Mouse (Mus musculus) lung, adult 2 months (tissue): ENCODE results near the gene Madd. TPM values are rescaled to one million over a fixed set of nuclear protein-coding genes. Genes with fewer than 3 reads are reported as not detected.
A peak's percentile ranks its signal among the peaks of the same experiment; 100 is the strongest.

Experiments used
- DNase-seq: peaks from one replicate; pipeline ENCODE4 v3.0.0; 2022
- H3K4me1 ChIP-seq: fragments of 200-500 bp; 2 replicates; pipeline ENCODE4 v1.6.1; 2011; ENCODE audit warnings: low read length; ENCODE audit not compliant: control insufficient read depth, insufficient read depth
- H3K4me3 ChIP-seq: fragments of 200-500 bp; replicated peaks from 2 replicates; pipeline ENCODE3; 2011; ENCODE audit warnings: low read depth, mild to moderate bottlenecking, control low read depth, low read length; ENCODE audit errors: extremely low read depth
- CTCF ChIP-seq: fragments of 200-500 bp; IDR thresholded peaks from 2 replicates; pipeline ENCODE4 v1.5.1; 2011; ENCODE audit warnings: mild to moderate bottlenecking, low read length, control low read depth; ENCODE audit not compliant: insufficient read depth
- POLR2A ChIP-seq: fragments of 200-500 bp; IDR thresholded peaks from 2 replicates; pipeline ENCODE4 v1.6.1; 2011; ENCODE audit warnings: low read depth, mild to moderate bottlenecking, control low read depth, low read length, borderline replicate concordance; ENCODE audit errors: extremely low read depth
- WGBS: fragments of 180-500 bp; shearing (Covaris S2); methylation state at CpG from one replicate; pipeline ENCODE4 v1.1.7; 2018; 5-methylcytosine and 5-hydroxymethylcytosine counted together
- polyA plus RNA-seq: library from polyadenylated mRNA; depleted of rRNA; stranded (reverse); fragments of >200 nt; gene quantifications from 2 replicates; pipeline ENCODE4 v1.2.3, GENCODE M21; 2012

The Madd gene
- polyA plus RNA-seq, 1 experiment, result 31.3 TPM

DNA sequence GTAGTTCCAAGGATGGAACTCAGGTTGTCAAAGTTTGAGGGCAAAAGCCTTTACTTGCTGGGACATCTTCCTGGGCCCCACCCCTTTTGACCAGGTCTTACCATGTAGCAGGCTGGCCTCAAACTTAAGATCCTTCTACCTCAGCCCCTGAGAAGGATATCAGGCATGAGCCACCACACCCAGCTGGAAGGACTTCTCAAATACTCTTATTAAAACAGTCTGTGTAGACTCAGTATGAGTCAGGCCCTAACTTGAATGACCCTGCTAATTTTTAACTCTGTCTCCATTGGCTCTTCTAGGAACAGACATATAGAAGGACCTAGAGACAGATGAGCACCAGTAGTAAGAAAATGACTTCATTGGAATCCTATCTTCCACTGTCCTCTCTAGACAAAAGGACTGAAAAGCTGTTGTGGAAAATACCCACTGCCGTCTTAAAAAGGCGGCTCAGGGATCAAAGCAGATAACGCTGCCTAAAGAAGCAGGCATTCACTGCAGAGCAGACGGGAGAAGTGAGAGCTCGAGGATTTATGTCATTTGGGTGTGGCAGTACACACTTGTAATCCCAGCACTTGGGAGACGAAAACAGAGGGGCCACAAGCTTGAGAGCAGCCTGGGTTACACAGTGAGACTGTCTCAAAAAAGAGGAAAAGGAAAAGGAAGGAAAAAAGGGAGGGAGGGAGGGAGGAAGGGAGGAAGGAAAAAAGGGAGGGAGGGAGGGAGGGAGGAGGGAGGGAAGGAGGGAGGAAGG, 26.5 kb downstream of the Madd start:
- no peak for TF ChIP-seq POLR2A
- TF ChIP-seq CTCF, result no peak
- WGBS, result 50% methylated on average over 6 of the region's 6 CpGs
- Histone ChIP-seq H3K4me3 (no peak overlapping the region), H3K4me1 (peaks cover 9% of the 10 kb centered on the region)
- DNase-seq, result peak; percentile 3

DNA sequence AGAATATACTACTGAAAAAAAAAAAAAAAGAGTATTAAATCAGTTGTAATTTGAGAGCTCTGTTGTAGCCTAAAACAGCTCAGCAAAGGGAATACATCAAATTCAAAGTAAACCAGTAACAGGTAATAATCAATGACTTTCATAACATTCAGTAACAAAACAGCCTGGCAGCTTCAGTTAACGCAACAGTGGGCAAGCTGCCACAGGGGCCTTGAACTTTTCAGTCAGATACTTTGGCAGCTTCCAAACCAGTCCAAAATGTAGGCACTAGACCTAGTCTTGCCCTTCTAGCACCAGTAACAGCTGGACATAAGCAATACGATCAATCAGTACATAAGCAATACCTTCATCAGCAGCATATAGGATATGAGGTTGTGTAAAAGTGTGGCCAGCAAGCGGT, 29.5 kb downstream of the Madd start:
- DNase-seq, result no peak
- TF ChIP-seq CTCF (no peak), POLR2A (no peak)
- Histone ChIP-seq H3K4me3 (no peak overlapping the region), H3K4me1 (no peaks in the 10 kb centered on the region)
- WGBS, result 89% methylated on average over 3 of the region's 3 CpGs

DNA sequence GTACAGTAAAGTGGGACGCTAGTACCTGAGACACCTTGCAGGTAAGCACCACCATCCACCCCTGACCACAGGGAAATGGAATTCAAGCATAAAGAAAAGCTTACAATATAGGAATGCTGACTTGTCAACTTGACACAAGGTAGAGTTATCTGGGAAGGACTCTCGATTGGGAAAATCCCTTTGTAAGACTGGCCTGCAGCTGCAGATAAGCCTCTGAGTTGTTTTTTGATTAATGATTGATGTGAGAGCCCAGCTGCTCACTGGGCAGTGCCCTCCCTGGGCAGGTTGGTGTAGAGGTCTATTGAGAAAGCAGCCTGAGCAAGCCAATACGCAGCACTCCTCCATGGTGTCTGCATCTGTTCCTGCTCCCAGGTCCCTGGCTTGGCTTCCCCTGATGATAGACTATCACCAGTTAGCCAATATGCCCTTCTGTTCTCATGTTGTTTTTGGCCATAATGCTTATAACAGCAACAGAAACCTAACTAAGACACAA, 30.7 kb downstream of the Madd start:
- no peak for DNase-seq
- Histone ChIP-seq H3K4me1 (no peaks in the 10 kb centered on the region), H3K4me3 (no peak overlapping the region)
- 62% methylated on average over 3 of the region's 3 CpGs for WGBS
- no peak for TF ChIP-seq POLR2A
- no peak for TF ChIP-seq CTCF

DNA sequence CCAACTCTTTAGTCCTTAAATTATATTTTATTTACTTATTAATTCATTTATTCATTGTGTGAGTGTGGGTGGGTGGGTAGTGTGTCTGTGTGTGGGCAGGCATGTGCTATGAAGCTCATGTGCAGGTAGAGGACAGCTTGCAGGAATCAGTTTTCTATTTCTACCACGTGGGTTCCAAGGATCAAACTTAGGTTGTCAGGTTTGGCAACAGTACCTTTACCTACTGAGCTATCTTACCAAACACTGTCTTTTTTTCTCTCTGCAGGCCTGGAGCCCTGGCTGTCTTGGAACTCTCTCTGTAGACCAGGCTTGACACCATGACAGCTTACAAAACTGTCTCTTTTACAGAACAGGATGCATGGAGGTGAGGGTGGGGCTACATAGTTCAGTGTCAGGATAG, 32.3 kb downstream of the Madd start:
- Histone ChIP-seq H3K4me3 (no peak overlapping the region), H3K4me1 (no peaks in the 10 kb centered on the region)
- WGBS, result 66% methylated on average over 1 of the region's 1 CpGs
- DNase-seq, result no peak
- TF ChIP-seq POLR2A (no peak), CTCF (no peak)

DNA sequence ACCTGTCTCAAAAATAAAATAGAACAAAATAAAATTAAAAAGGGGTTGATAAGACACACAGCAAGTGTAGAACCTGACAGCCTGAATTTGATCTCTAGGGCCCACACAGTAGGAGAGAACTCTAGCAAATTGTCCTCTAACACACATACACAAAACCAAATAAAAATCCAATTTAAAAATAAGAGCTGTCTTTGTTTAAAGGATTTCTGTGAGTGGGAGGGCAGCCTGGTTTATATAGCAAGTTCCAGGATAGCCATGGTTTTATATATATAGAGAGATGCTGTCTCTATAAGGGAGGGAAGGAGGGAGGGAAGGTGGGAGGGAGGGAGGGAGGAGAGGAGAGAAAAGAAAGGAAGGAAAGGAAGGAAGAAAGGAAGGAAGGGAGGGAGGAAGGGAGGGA, 35.5 kb downstream of the Madd start:
- no peak for DNase-seq
- TF ChIP-seq CTCF (no peak), POLR2A (no peak)
- no peaks in the 10 kb centered on the region for H3K4me1 ChIP-seq
- no peak overlapping the region for H3K4me3 ChIP-seq

DNA sequence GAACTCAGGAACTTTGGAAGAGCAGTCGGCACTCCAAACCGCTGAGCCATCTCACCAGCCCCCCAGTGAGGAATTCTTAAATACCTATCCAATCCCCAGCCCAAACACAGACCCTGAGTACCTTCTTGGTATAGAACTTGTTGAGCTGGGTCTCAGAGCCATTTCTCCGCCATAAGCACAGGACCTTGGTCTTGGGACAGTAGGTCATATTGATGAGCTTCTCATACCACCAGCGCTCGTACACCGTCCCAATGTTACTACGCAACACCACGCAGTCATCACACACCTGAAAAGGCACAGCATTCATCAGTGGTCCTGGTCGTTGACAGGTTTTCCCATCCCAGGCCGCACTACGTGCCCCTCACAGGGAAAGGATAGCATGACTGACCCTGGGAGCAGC, 40.2 kb downstream of the Madd start:
- Histone ChIP-seq H3K4me1 (no peaks in the 10 kb centered on the region), H3K4me3 (no peak overlapping the region)
- DNase-seq, result no peak
- no peak for TF ChIP-seq POLR2A
- no peak for TF ChIP-seq CTCF
- WGBS, result 96% methylated on average over 11 of the region's 11 CpGs

DNA sequence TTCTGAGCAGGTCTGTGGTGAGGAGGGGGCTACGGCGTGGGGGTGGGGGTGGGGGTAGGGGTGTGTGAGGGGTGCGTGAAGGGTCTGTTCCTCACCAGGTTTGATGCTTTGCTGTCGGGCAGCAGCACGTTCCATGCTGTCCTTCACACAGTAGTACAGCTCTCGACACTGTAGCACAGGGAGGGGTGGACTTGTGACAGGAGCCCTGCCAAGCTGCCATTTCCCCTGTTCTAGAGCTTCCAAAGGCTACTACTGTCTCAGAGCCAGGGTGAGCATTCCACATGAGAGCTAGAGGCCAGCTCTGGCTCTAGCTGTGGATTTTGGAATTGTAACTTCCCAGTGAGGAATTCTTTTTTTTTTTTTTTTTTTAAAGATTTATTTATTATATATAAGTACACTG, 40.7 kb downstream of the Madd start:
- no peak for DNase-seq
- WGBS, result 78% methylated on average over 6 of the region's 6 CpGs
- Histone ChIP-seq H3K4me1 (no peaks in the 10 kb centered on the region), H3K4me3 (no peak overlapping the region)
- TF ChIP-seq POLR2A, result no peak
- no peak for TF ChIP-seq CTCF

DNA sequence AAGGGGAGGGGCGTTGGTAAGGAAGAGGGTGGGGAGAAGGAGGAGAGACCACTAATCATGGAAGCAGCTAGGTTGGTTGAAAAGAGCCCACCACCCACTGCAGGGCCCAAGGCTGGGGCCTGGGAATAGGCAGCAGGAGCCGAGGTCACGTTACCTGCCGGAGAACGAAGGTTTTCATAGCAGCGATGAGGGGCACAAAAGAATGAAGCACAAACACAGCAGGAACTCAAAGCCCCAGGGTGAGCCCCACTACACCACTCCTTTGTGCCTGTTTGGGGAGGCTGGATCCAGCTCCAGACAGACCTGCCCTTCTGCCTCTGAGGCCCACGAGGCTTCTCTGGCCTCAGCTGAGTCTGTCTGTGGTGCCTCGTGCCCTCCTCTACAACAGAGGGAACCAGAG, 43.9 kb downstream of the Madd start:
- no peak for DNase-seq
- Histone ChIP-seq H3K4me1 (no peaks in the 10 kb centered on the region), H3K4me3 (no peak overlapping the region)
- no peak for TF ChIP-seq POLR2A
- 84% methylated on average over 8 of the region's 8 CpGs for WGBS

DNA sequence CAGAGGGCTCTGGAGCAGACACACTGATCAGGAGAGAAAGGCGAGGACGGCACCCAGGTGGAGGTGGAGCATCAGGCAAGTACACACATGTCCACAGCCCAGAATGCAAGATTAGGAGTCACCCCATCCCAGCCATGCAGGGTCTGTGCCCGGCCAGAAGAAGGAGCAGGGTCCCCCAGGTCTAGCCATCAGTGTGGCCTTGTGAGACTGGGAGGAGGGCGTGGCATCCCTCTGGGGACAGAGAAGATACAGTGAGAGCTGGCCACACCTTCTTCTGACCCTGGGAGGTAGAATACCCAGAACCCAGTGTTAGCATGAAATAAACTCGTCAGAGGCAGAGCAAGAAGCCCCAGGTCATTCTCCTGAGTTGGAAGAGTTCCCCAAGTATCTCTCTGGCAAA, 44.3 kb downstream of the Madd start:
- no peak for TF ChIP-seq CTCF
- TF ChIP-seq POLR2A, result no peak
- 73% methylated on average over 5 of the region's 5 CpGs for WGBS
- Histone ChIP-seq H3K4me1 (no peaks in the 10 kb centered on the region), H3K4me3 (no peak overlapping the region)
- no peak for DNase-seq

DNA sequence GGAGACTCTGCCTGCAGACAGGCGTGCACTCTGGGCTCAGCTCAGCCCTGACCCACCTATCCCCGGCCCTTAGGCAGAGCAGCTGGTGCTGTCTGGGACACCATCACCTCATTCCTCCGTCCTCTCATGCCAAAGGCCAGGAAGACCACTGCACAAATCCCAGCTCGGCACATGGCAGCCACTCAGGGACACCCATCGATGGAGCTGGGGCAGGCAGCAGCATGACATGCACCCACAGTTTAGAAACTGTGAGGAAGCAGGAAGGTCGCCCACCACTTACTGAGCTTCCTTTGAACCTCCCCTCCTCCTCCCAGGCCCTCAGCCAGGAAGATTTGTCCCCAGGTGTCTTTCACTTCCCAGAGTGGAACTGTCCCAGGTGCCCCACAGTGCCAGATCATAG, 46.2 kb downstream of the Madd start:
- Histone ChIP-seq H3K4me1 (no peaks in the 10 kb centered on the region), H3K4me3 (no peak overlapping the region)
- DNase-seq, result no peak
- 77% methylated on average over 6 of the region's 6 CpGs for WGBS
- no peak for TF ChIP-seq POLR2A
- no peak for TF ChIP-seq CTCF

DNA sequence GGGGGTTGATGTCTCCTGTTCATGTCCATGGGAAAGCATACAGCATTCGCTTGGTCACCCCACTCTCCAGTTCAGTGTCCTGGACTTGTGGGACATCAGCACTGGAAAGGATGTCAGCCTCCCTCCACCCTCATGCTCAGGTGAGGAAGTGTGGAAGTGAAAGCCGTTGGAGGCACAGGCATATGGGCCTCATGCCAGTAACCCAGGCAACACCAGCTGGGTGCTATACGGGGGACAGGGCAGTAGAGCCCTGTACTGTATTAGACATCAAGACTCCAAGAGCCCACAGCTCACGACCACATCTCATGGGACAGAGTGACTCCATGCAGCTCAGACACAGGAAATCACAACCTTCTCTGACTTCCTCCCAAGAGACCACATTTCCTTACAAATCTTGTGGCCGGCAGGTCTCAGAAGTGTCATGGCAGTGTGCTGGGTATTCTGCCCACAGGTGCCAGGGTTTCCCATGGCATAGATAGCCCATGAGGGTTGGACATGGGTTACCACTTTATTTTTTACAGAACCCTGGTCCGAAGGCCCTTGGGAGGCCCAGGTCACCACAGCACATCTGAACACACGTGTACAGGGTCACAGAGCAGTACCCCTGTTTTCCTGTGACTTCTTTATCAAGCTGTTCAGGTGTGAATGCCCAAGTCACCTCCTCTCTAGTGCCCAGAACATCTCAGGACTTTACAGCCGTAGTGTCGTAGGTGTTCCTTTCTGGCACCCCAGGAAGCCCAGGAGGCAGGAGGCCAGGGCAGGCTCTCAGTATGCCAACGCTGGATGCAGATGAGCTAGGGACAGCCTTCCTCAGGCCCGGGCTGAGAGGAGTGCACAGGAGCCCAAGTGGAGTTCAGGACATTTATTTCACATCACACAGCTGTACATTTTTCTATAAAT, 46.9 kb downstream of the Madd start:
- Histone ChIP-seq H3K4me1 (no peaks in the 10 kb centered on the region), H3K4me3 (no peak overlapping the region)
- 61% methylated on average over 11 of the region's 11 CpGs for WGBS
- TF ChIP-seq CTCF, result no peak
- no peak for TF ChIP-seq POLR2A
- no peak for DNase-seq
